In the genomic region with DNA sequence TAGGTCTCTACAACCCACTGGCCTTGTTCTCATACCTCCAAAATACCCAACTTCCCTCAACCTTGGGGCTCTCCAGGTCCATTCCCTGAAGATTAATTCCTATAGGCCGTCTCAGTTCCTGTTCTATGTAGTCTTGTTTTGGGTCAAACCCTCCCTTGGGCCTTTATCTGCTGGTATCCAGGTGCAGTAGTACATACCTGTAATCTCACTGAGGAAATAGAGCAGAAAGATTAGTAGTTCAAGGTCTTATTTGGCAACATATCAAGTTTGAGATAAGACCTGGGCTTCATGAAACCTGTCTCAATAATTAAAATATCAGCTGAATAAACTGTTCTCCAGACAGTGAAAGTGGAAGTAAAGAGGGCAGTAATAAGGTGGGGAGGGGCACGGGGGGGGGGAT, we compare ENCODE assay signal across 18 mouse cellular contexts. TPM values are rescaled to one million over a fixed set of nuclear protein-coding genes. Genes with fewer than 3 reads are reported as not detected.
DNase-seq lines count a peak whose midpoint lies in the region; ATAC-seq and TF ChIP-seq lines count a peak whose summit lies in the region.
"Had no signal": no experiment of that assay in that cellular context is flagged by ENCODE, and none has a peak within 500 bp of the region (broad histone marks: within the 10 kb centered on the region; RNA-seq: fewer than 3 reads in every experiment).

No protein-coding gene starts in this region.

- WGBS in heart, embryonic 16.5 days = 33% methylated on average over 2 of the region's 2 CpGs
- WGBS in lung, postnatal 0 days = 42% methylated on average over 2 of the region's 2 CpGs
- 28% methylated on average over 2 of the region's 2 CpGs for WGBS in intestine, embryonic 15.5 days
- 17% methylated on average over 2 of the region's 2 CpGs for WGBS in liver, embryonic 15.5 days (ENCODE audit: insufficient replicate concordance)
- WGBS in neural tube, embryonic 15.5 days = 69% methylated on average over 2 of the region's 2 CpGs

- H3K27ac ChIP-seq in heart, embryonic 16.5 days (ENCODE audit: low read length) = peak overlapping the region; percentile 67
- peak overlapping the region; percentile 38; the same call in 1 of the 2 replicates for H3K27ac ChIP-seq in lung, postnatal 0 days (ENCODE audit: low read length)
- H3K27ac ChIP-seq in intestine, embryonic 15.5 days = no peak overlapping the region
- peak overlapping the region; percentile 38; the same call in 1 of the 2 replicates for H3K27ac ChIP-seq in liver, embryonic 15.5 days (replicated peaks)
- H3K27ac ChIP-seq in neural tube, embryonic 15.5 days (replicated peaks) = no peak overlapping the region
- H3K27ac ChIP-seq: embryonic facial prominence, embryonic 15.5 days; hindbrain, embryonic 14.5 days; midbrain, embryonic 12.5 days had no signal

- no peak for DNase-seq in heart, postnatal 14 days
- no peak for DNase-seq in lung, postnatal 0 days (ENCODE audit: low spot score)
- no peak for DNase-seq in lung, adult 18-20 months
- no peak for DNase-seq in testis, postnatal 10 days (ENCODE audit: low spot score)
- DNase-seq: layer of hippocampus, postnatal 36 days; thymus, adult 2 months had no signal

- no peaks in the 10 kb centered on the region for H3K36me3 ChIP-seq in heart, embryonic 16.5 days (ENCODE audit: control insufficient read depth, insufficient read depth)
- no peaks in the 10 kb centered on the region for H3K36me3 ChIP-seq in lung, postnatal 0 days (ENCODE audit: insufficient read depth, low read length)
- H3K36me3 ChIP-seq in intestine, embryonic 15.5 days = no peaks in the 10 kb centered on the region
- H3K36me3 ChIP-seq in liver, embryonic 15.5 days (replicated peaks) = no peaks in the 10 kb centered on the region
- no peaks in the 10 kb centered on the region for H3K36me3 ChIP-seq in neural tube, embryonic 15.5 days
- H3K36me3 ChIP-seq: embryonic facial prominence, embryonic 15.5 days; midbrain, embryonic 12.5 days had no signal

- H3K4me3 ChIP-seq in heart, embryonic 16.5 days (ENCODE audit: low read length) = no peak overlapping the region; the same call in 1 of the 2 replicates
- no peak overlapping the region for H3K4me3 ChIP-seq in lung, postnatal 0 days (ENCODE audit: low read depth, low read length)
- H3K4me3 ChIP-seq in intestine, embryonic 15.5 days (replicated peaks) = no peak overlapping the region
- no peak overlapping the region for H3K4me3 ChIP-seq in liver, embryonic 15.5 days (replicated peaks)
- H3K4me3 ChIP-seq in neural tube, embryonic 15.5 days (replicated peaks) = no peak overlapping the region
- H3K4me3 ChIP-seq: embryonic facial prominence, embryonic 15.5 days; midbrain, embryonic 12.5 days had no signal

- ATAC-seq in heart, embryonic 16.5 days (replicated peaks; ENCODE audit: extremely low read depth, insufficient read depth, low FRiP score) = no peak
- ATAC-seq in lung, postnatal 0 days = no peak
- ATAC-seq in intestine, embryonic 15.5 days = 0 out of 2 replicates have a peak, but pooled peaks have one; percentile 40
- ATAC-seq in liver, embryonic 15.5 days (ENCODE audit: insufficient read depth) = no peak
- no peak for ATAC-seq in neural tube, embryonic 15.5 days (ENCODE audit: low FRiP score)
- ATAC-seq: forebrain, embryonic 14.5 days had no signal

- H3K4me1 ChIP-seq in heart, embryonic 16.5 days (ENCODE audit: control insufficient read depth, insufficient read depth, low read length) = peaks cover 14% of the 10 kb centered on the region
- peaks cover 4% of the 10 kb centered on the region for H3K4me1 ChIP-seq in lung, postnatal 0 days (ENCODE audit: insufficient read depth, low read depth, low read length)
- peaks cover 27% of the 10 kb centered on the region for H3K4me1 ChIP-seq in intestine, embryonic 15.5 days (replicated peaks)
- H3K4me1 ChIP-seq in liver, embryonic 15.5 days (replicated peaks) = peaks cover 40% of the 10 kb centered on the region
- H3K4me1 ChIP-seq in neural tube, embryonic 15.5 days = peaks cover 15% of the 10 kb centered on the region
- H3K4me1 ChIP-seq: embryonic facial prominence, embryonic 15.5 days had no signal

- no peak for TF ChIP-seq CTCF in lung, postnatal 0 days (IDR thresholded peaks at IDR 0.05)

- peak overlapping the region; percentile 70; the same call in 1 of the 2 replicates for H3K9ac ChIP-seq in heart, embryonic 16.5 days (ENCODE audit: low read length)
- no peak overlapping the region for H3K9ac ChIP-seq in lung, postnatal 0 days (replicated peaks; ENCODE audit: low read depth)
- no peak overlapping the region for H3K9ac ChIP-seq in intestine, embryonic 15.5 days
- H3K9ac ChIP-seq in liver, embryonic 15.5 days = no peak overlapping the region
- no peak overlapping the region for H3K9ac ChIP-seq in neural tube, embryonic 15.5 days (replicated peaks)
- H3K9ac ChIP-seq: embryonic facial prominence, embryonic 15.5 days; hindbrain, embryonic 14.5 days; midbrain, embryonic 12.5 days had no signal

- no peak for TF ChIP-seq EP300 in lung, postnatal 0 days (IDR thresholded peaks at IDR 0.05)

- H3K9me3 ChIP-seq in heart, embryonic 16.5 days (replicated peaks; ENCODE audit: control insufficient read depth, low read length) = no peaks in the 10 kb centered on the region
- no peaks in the 10 kb centered on the region for H3K9me3 ChIP-seq in lung, postnatal 0 days (ENCODE audit: low read length)
- H3K9me3 ChIP-seq in intestine, embryonic 15.5 days = no peaks in the 10 kb centered on the region
- H3K9me3 ChIP-seq in liver, embryonic 15.5 days (replicated peaks) = no peaks in the 10 kb centered on the region
- no peaks in the 10 kb centered on the region for H3K9me3 ChIP-seq in neural tube, embryonic 15.5 days (replicated peaks)
- H3K9me3 ChIP-seq: embryonic facial prominence, embryonic 15.5 days; midbrain, embryonic 12.5 days had no signal

- H3K4me2 ChIP-seq in heart, embryonic 16.5 days (ENCODE audit: low read depth, low read length) = peak overlapping the region; percentile 57
- peak overlapping the region; percentile 28; the same call in 1 of the 2 replicates for H3K4me2 ChIP-seq in lung, postnatal 0 days (replicated peaks; ENCODE audit: low read depth, low read length)
- 0 out of 2 replicates have a peak overlapping the region, but pooled peaks have one; percentile 24 for H3K4me2 ChIP-seq in intestine, embryonic 15.5 days (replicated peaks)
- peak overlapping the region; percentile 46; the same call in 1 of the 2 replicates for H3K4me2 ChIP-seq in liver, embryonic 15.5 days
- no peak overlapping the region for H3K4me2 ChIP-seq in neural tube, embryonic 15.5 days
- H3K4me2 ChIP-seq: embryonic facial prominence, embryonic 15.5 days; hindbrain, embryonic 14.5 days; midbrain, embryonic 12.5 days had no signal

- intact Hi-C loops in heart, postnatal 14 days (cut with DNase I) = no loop called here

- no peaks in the 10 kb centered on the region for H3K27me3 ChIP-seq in heart, embryonic 16.5 days (ENCODE audit: control insufficient read depth, insufficient read depth, low read length)
- H3K27me3 ChIP-seq in lung, postnatal 0 days (replicated peaks; ENCODE audit: insufficient read depth, low read length) = no peaks in the 10 kb centered on the region
- H3K27me3 ChIP-seq in intestine, embryonic 15.5 days (replicated peaks) = no peaks in the 10 kb centered on the region
- 0 out of 2 replicates have a peak, but pooled peaks cover 2% of the 10 kb centered on the region for H3K27me3 ChIP-seq in liver, embryonic 15.5 days
- 0 out of 2 replicates have a peak, but pooled peaks cover 3% of the 10 kb centered on the region for H3K27me3 ChIP-seq in neural tube, embryonic 15.5 days (replicated peaks)
- H3K27me3 ChIP-seq: embryonic facial prominence, embryonic 15.5 days had no signal

RNA-seq across cellular contexts. Expression of a gene that starts 9.9 kb away (rescaled TPM):
- 0.17 and 0.19 TPM in 2 replicates for polyA plus RNA-seq in heart, embryonic 16.5 days (2015; fragmentation: Nextera tagmentation; extraction: Ambion mirVana)
- not detected for total RNA-seq in heart, postnatal 14 days (2021)
- polyA plus RNA-seq in lung, postnatal 0 days (2015; fragmentation: Nextera tagmentation; extraction: Ambion mirVana) = 0.21 and 0.25 TPM in 2 replicates
- polyA plus RNA-seq in intestine, embryonic 15.5 days (2015; fragmentation: Nextera tagmentation; extraction: Ambion mirVana) = 0.18 and 0.30 TPM in 2 replicates
- not detected in 2 replicates for polyA plus RNA-seq in liver, embryonic 15.5 days (2015; fragmentation: Nextera tagmentation; extraction: Ambion mirVana)
- polyA plus RNA-seq in neural tube, embryonic 15.5 days (2015; fragmentation: Nextera tagmentation; extraction: Ambion mirVana) = 0.12 and 0.13 TPM in 2 replicates
- total RNA-seq: adrenal gland, postnatal 14 days; gastrocnemius, adult 18-20 months; layer of hippocampus, postnatal 36 days had no signal
- polyA plus RNA-seq: forebrain, embryonic 14.5 days; hindbrain, embryonic 14.5 days; limb, embryonic 14.5 days; midbrain, embryonic 12.5 days; neural tube, embryonic 11.5 days had no signal

RNA-seq across cellular contexts. Expression of a gene that starts 13.8 kb away (rescaled TPM):
- polyA plus RNA-seq in heart, embryonic 16.5 days (2015; fragmentation: Nextera tagmentation; extraction: Ambion mirVana) = 123 and 125 TPM in 2 replicates
- 10 to 100 TPM; 63.4 to 68.9 TPM for total RNA-seq in heart, postnatal 14 days (2021)
- polyA plus RNA-seq in lung, postnatal 0 days (2015; fragmentation: Nextera tagmentation; extraction: Ambion mirVana) = 131 and 135 TPM in 2 replicates
- polyA plus RNA-seq in intestine, embryonic 15.5 days (2015; fragmentation: Nextera tagmentation; extraction: Ambion mirVana) = 133 and 140 TPM in 2 replicates
- polyA plus RNA-seq in liver, embryonic 15.5 days (2015; fragmentation: Nextera tagmentation; extraction: Ambion mirVana) = 67.3 and 68.4 TPM in 2 replicates
- 112 and 113 TPM in 2 replicates for polyA plus RNA-seq in neural tube, embryonic 15.5 days (2015; fragmentation: Nextera tagmentation; extraction: Ambion mirVana)

RNA-seq across cellular contexts. Expression of a gene that starts 23.9 kb away (rescaled TPM):
- polyA plus RNA-seq in heart, embryonic 16.5 days (2015; fragmentation: Nextera tagmentation; extraction: Ambion mirVana) = 9.8 and 10.3 TPM in 2 replicates
- 10 to 100 TPM; 13.8 to 14.4 TPM for total RNA-seq in heart, postnatal 14 days (2021)
- 11.2 and 14.8 TPM in 2 replicates for polyA plus RNA-seq in lung, postnatal 0 days (2015; fragmentation: Nextera tagmentation; extraction: Ambion mirVana)
- polyA plus RNA-seq in intestine, embryonic 15.5 days (2015; fragmentation: Nextera tagmentation; extraction: Ambion mirVana) = 7.2 and 7.4 TPM in 2 replicates
- polyA plus RNA-seq in liver, embryonic 15.5 days (2015; fragmentation: Nextera tagmentation; extraction: Ambion mirVana) = 7.9 and 8.7 TPM in 2 replicates
- polyA plus RNA-seq in neural tube, embryonic 15.5 days (2015; fragmentation: Nextera tagmentation; extraction: Ambion mirVana) = 18.5 and 19.7 TPM in 2 replicates

RNA-seq across cellular contexts. Expression of a gene that starts 37.2 kb away (rescaled TPM):
- 77.9 and 82.1 TPM in 2 replicates for polyA plus RNA-seq in heart, embryonic 16.5 days (2015; fragmentation: Nextera tagmentation; extraction: Ambion mirVana)
- total RNA-seq in heart, postnatal 14 days (2021) = 10 to 100 TPM; 81.4 to 83.8 TPM
- 57.2 and 59.5 TPM in 2 replicates for polyA plus RNA-seq in lung, postnatal 0 days (2015; fragmentation: Nextera tagmentation; extraction: Ambion mirVana)
- 74.5 and 76.4 TPM in 2 replicates for polyA plus RNA-seq in intestine, embryonic 15.5 days (2015; fragmentation: Nextera tagmentation; extraction: Ambion mirVana)
- 27.7 and 29.8 TPM in 2 replicates for polyA plus RNA-seq in liver, embryonic 15.5 days (2015; fragmentation: Nextera tagmentation; extraction: Ambion mirVana)
- polyA plus RNA-seq in neural tube, embryonic 15.5 days (2015; fragmentation: Nextera tagmentation; extraction: Ambion mirVana) = 242 and 263 TPM in 2 replicates

Comparison
In these comparisons a context has a peak if more than half of its experiments do, and no peak if none do; other contexts are left out.
1. H3K27ac ChIP-seq: peak in heart, embryonic 16.5 days (single experiment), lung, postnatal 0 days (single experiment) and liver, embryonic 15.5 days (single experiment); none in intestine, embryonic 15.5 days (single experiment) and neural tube, embryonic 15.5 days (single experiment).